Mouse (Mus musculus) MEL (cell line): ENCODE data around the gene Cdh6. TPM values are rescaled to one million over a fixed set of nuclear protein-coding genes. Genes with fewer than 3 reads are reported as not detected.
A peak's percentile ranks its signal among the peaks of the same experiment; 100 is the strongest.

ENCODE experiments used
- DNase-seq: peaks from one replicate; pipeline ENCODE4 v3.0.0; 2011; ENCODE audit warnings: low read depth, low spot score
- H3K27ac ChIP-seq: 2 replicates; pipeline ENCODE4 v1.5.1; 2012; ENCODE audit warnings: low read depth, mild to moderate bottlenecking, control low read depth, low read length, moderate library complexity; ENCODE audit not compliant: control insufficient read depth
- H3K27me3 ChIP-seq, 2 experiments: fragments of 150-350 bp in 1 of 2; sonication (generic) in 1 of 2; 2 replicates each; pipeline ENCODE4 v1.6.1; 2012; ENCODE audit warnings: low read length in 2 of 2, mild to moderate bottlenecking in 2 of 2, improper control_type of control experiment in 1 of 2, moderate library complexity in 1 of 2; ENCODE audit not compliant: insufficient read depth in 2 of 2, control insufficient read depth in 1 of 2
- H3K36me3 ChIP-seq, 2 experiments: 2 replicates each; pipeline ENCODE4 v1.6.1; 2012 to 2014; ENCODE audit warnings: low read length in 2 of 2, improper control_type of control experiment in 1 of 2, inconsistent platforms in 1 of 2, mild to moderate bottlenecking in 1 of 2; ENCODE audit not compliant: insufficient read depth in 2 of 2, control insufficient read depth in 1 of 2
- H3K4me1 ChIP-seq, 2 experiments: fragments of 150-350 bp in 1 of 2; sonication (generic) in 1 of 2; 2 replicates each; pipeline ENCODE4 v1.6.1; 2012; ENCODE audit warnings: low read length in 2 of 2, improper control_type of control experiment in 1 of 2, mild to moderate bottlenecking in 1 of 2; ENCODE audit not compliant: insufficient read depth in 2 of 2, control insufficient read depth in 1 of 2
- H3K4me3 ChIP-seq, 2 experiments: fragments of 150-350 bp in 1 of 2; sonication (generic) in 1 of 2; 2 replicates each; pipeline ENCODE4 v1.5.1; 2012; ENCODE audit warnings: low read depth in 2 of 2, low read length in 2 of 2, mild to moderate bottlenecking in 2 of 2, moderate library complexity in 2 of 2, control low read depth in 1 of 2, improper control_type of control experiment in 1 of 2; ENCODE audit not compliant: control insufficient read depth in 1 of 2, insufficient read depth in 1 of 2
- H3K79me2 ChIP-seq: 2 replicates; pipeline ENCODE4 v1.6.1; 2012; ENCODE audit warnings: mild to moderate bottlenecking, low read length, moderate library complexity; ENCODE audit not compliant: control insufficient read depth, poor library complexity, insufficient read depth
- H3K9ac ChIP-seq: 2 replicates; pipeline ENCODE4 v1.6.1; 2012; ENCODE audit warnings: low read depth, mild to moderate bottlenecking, control low read depth, low read length, moderate library complexity; ENCODE audit not compliant: control insufficient read depth, poor library complexity, severe bottlenecking
- H3K9me3 ChIP-seq: fragments of 150-350 bp; sonication (generic); replicated peaks from 2 replicates; pipeline ENCODE4 v1.6.1; 2012; ENCODE audit warnings: mild to moderate bottlenecking, low read length, improper control_type of control experiment, moderate library complexity; ENCODE audit not compliant: insufficient read depth
- BHLHE40 ChIP-seq: IDR thresholded peaks from 2 replicates; pipeline ENCODE4 v1.6.1; 2012; ENCODE audit warnings: low read depth, mild to moderate bottlenecking, inconsistent platforms, low read length, improper control_type of control experiment, borderline replicate concordance
- CHD2 ChIP-seq: IDR thresholded peaks from 2 replicates; pipeline ENCODE4 v1.6.1; 2011; ENCODE audit warnings: low read length, improper control_type of control experiment
- CTCF ChIP-seq, 3 experiments: IDR thresholded peaks in 2 of 3; conservative IDR thresholded peaks in 1 of 3; 2 replicates each; pipeline ENCODE4 v1.5.1; 2011 to 2012; ENCODE audit warnings: low read length in 3 of 3, low read depth in 2 of 3, mild to moderate bottlenecking in 2 of 3, improper control_type of control experiment in 1 of 3, inconsistent platforms in 1 of 3, mixed read lengths in 1 of 3, moderate library complexity in 1 of 3; ENCODE audit not compliant: control insufficient read depth in 1 of 3, insufficient read depth in 1 of 3, poor library complexity in 1 of 3, severe bottlenecking in 1 of 3
- E2F4 ChIP-seq: IDR thresholded peaks from 2 replicates; pipeline ENCODE4 v1.6.1; 2011; ENCODE audit warnings: low read depth, low read length, improper control_type of control experiment, borderline replicate concordance
- ETS1 ChIP-seq: IDR thresholded peaks from 2 replicates; pipeline ENCODE4 v1.6.1; 2012; ENCODE audit warnings: low read depth, mild to moderate bottlenecking, inconsistent platforms, low read length, improper control_type of control experiment, moderate library complexity
- GATA1 ChIP-seq: IDR thresholded peaks from 2 replicates; pipeline ENCODE4 v1.6.1; 2011; ENCODE audit warnings: low read depth, low read length, improper control_type of control experiment
- JUND ChIP-seq: IDR thresholded peaks from 2 replicates; pipeline ENCODE4 v1.6.1; 2011; ENCODE audit warnings: low read depth, mild to moderate bottlenecking, improper control_type of control experiment, low read length
- KAT2A ChIP-seq: conservative IDR thresholded peaks from 2 replicates; pipeline ENCODE4 v1.6.1; 2012; ENCODE audit warnings: low read depth, low read length, improper control_type of control experiment, inconsistent platforms
- MAX ChIP-seq: IDR thresholded peaks from 2 replicates; pipeline ENCODE4 v1.6.1; 2011; ENCODE audit warnings: low read length, improper control_type of control experiment
- MAZ ChIP-seq: IDR thresholded peaks from 2 replicates; pipeline ENCODE4 v1.6.1; 2012; ENCODE audit warnings: low read depth, mild to moderate bottlenecking, inconsistent platforms, low read length, improper control_type of control experiment
- MEF2A ChIP-seq: IDR thresholded peaks from 2 replicates; pipeline ENCODE4 v1.6.1; 2014; ENCODE audit warnings: low read depth, mild to moderate bottlenecking, inconsistent platforms, low read length, improper control_type of control experiment; ENCODE audit not compliant: poor library complexity, insufficient replicate concordance, severe bottlenecking; ENCODE audit errors: extremely low read depth
- MXI1 ChIP-seq: IDR thresholded peaks from 2 replicates; pipeline ENCODE4 v1.6.1; 2011; ENCODE audit warnings: mild to moderate bottlenecking, low read depth, low read length, improper control_type of control experiment
- MYB ChIP-seq: IDR thresholded peaks from 2 replicates; pipeline ENCODE4 v1.6.1; 2011; ENCODE audit warnings: mild to moderate bottlenecking, low read depth, low read length, improper control_type of control experiment
- MYC ChIP-seq: IDR thresholded peaks from 2 replicates; pipeline ENCODE4 v1.6.1; 2011; ENCODE audit warnings: low read depth, mild to moderate bottlenecking, low read length, improper control_type of control experiment, moderate library complexity
- NELFE ChIP-seq: IDR thresholded peaks from 2 replicates; pipeline ENCODE4 v1.6.1; 2011; ENCODE audit warnings: low read depth, low read length, improper control_type of control experiment
- NRF1 ChIP-seq: IDR thresholded peaks from 2 replicates; pipeline ENCODE4 v1.6.1; 2014; ENCODE audit warnings: low read depth, mild to moderate bottlenecking, inconsistent platforms, low read length, improper control_type of control experiment, moderate library complexity; ENCODE audit not compliant: poor library complexity, insufficient read depth, severe bottlenecking
- POLR2A ChIP-seq, 2 experiments: IDR thresholded peaks; 2 replicates each; pipeline ENCODE4 v1.6.1; 2011 to 2012; ENCODE audit warnings: low read length in 2 of 2, mild to moderate bottlenecking in 2 of 2, control low read depth in 1 of 2, improper control_type of control experiment in 1 of 2, low read depth in 1 of 2, moderate library complexity in 1 of 2; ENCODE audit not compliant: control insufficient read depth in 1 of 2, insufficient read depth in 1 of 2, poor library complexity in 1 of 2
- POLR2AphosphoS2 ChIP-seq: IDR thresholded peaks from 2 replicates; pipeline ENCODE4 v1.6.1; 2011; ENCODE audit warnings: low read length, improper control_type of control experiment
- SIN3A ChIP-seq: IDR thresholded peaks from 2 replicates; pipeline ENCODE4 v1.6.1; 2012; ENCODE audit warnings: low read length, improper control_type of control experiment, inconsistent platforms
- SMC3 ChIP-seq: IDR thresholded peaks from 2 replicates; pipeline ENCODE4 v1.6.1; 2011; ENCODE audit warnings: low read depth, low read length, improper control_type of control experiment
- TBP ChIP-seq: IDR thresholded peaks from 2 replicates; pipeline ENCODE4 v1.8.0; 2011; ENCODE audit warnings: low read depth, low read length, improper control_type of control experiment
- TCF12 ChIP-seq: IDR thresholded peaks from 2 replicates; pipeline ENCODE4 v1.6.1; 2014; ENCODE audit warnings: low read depth, mild to moderate bottlenecking, inconsistent platforms, low read length, improper control_type of control experiment, moderate library complexity
- USF1 ChIP-seq: IDR thresholded peaks from 2 replicates; pipeline ENCODE4 v1.6.1; 2014; ENCODE audit warnings: low read depth, mild to moderate bottlenecking, inconsistent platforms, low read length, improper control_type of control experiment, moderate library complexity
- USF2 ChIP-seq, 2 experiments: IDR thresholded peaks; 2 replicates each; pipeline ENCODE4 v1.6.1; 2011 to 2012; ENCODE audit warnings: improper control_type of control experiment in 2 of 2, low read length in 2 of 2, borderline replicate concordance in 1 of 2, inconsistent platforms in 1 of 2, low read depth in 1 of 2, mild to moderate bottlenecking in 1 of 2; ENCODE audit not compliant: insufficient read depth in 1 of 2
- ZC3H11A ChIP-seq: IDR thresholded peaks from 2 replicates; pipeline ENCODE4 v1.6.1; 2012; ENCODE audit warnings: low read depth, mild to moderate bottlenecking, inconsistent platforms, low read length, improper control_type of control experiment
- ZMIZ1 ChIP-seq: IDR thresholded peaks from 2 replicates; pipeline ENCODE4 v1.6.1; 2012; ENCODE audit warnings: low read depth, mild to moderate bottlenecking, inconsistent platforms, low read length, improper control_type of control experiment, moderate library complexity
- ZNF384 ChIP-seq: IDR thresholded peaks from 2 replicates; pipeline ENCODE4 v1.6.1; 2012; ENCODE audit warnings: low read depth, mild to moderate bottlenecking, inconsistent platforms, low read length, improper control_type of control experiment
- polyA plus RNA-seq, 2 experiments: library from polyadenylated mRNA; stranded (reverse) in 1 of 2; unstranded in 1 of 2; fragments of >175 nt in 1 of 2; fragments of >200 nt in 1 of 2; gene quantifications; 2 replicates each; pipeline versions ENCODE4 v1.2.1 to v1.2.4; 2012; ENCODE audit warnings: low replicate concordance in 2 of 2, low read depth in 1 of 2; ENCODE audit not compliant: insufficient read length in 2 of 2, insufficient read depth in 1 of 2, missing spikeins in 1 of 2
- total RNA-seq: library from RNA; depleted of rRNA; stranded (reverse); fragments of 300-350 nt; gene quantifications from 2 replicates; pipeline ENCODE4 v1.2.3, GENCODE M21; 2012

The Cdh6 gene
- total and polyA plus RNA-seq, 3 experiments: not detected

DNA sequence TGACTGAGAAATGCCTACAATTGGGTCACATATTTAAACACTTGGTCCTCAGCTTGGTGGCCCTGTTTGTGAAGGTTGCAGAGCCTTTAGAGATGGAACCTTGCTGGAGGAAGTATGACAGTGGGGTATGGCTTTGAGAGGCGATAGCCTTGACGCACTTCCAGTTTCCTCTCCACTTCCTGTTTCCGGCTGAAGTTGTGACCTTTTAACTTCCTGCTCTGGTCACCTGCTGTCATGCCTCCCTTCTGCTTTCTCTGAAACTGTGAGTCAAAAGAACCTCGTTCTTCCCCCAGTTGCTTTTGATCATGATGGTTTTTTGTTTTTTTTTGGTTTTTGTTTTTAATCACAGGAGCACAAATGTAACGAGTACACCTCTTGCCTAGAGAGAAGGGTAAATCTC lies 146.0 kb downstream of the Cdh6 start:
- Histone ChIP-seq H3K36me3 (no peaks in the 10 kb centered on the region), H3K4me1 (no peaks in the 10 kb centered on the region), H3K79me2 (no peaks in the 10 kb centered on the region), H3K9ac (no peak overlapping the region), H3K27me3 (no peaks in the 10 kb centered on the region), H3K9me3 (no peaks in the 10 kb centered on the region), H3K4me3 (no peak overlapping the region), H3K27ac (no peak overlapping the region)
- peak; percentile 17 for DNase-seq
- TF ChIP-seq MYB (no peak), USF1 (no peak), ZC3H11A (no peak), KAT2A (no peak), BHLHE40 (no peak), POLR2AphosphoS2 (no peak), ZMIZ1 (no peak), CHD2 (no peak), MAX (no peak), MXI1 (no peak), JUND (no peak), SIN3A (no peak), USF2 (IDR thresholded peaks at IDR 0.05; ENCODE audit: borderline replicate concordance in 1 of 2, insufficient read depth in 1 of 2, low read depth in 1 of 2, low read length in 2 of 2) (no peak), MAZ (no peak), MYC (no peak)

DNA sequence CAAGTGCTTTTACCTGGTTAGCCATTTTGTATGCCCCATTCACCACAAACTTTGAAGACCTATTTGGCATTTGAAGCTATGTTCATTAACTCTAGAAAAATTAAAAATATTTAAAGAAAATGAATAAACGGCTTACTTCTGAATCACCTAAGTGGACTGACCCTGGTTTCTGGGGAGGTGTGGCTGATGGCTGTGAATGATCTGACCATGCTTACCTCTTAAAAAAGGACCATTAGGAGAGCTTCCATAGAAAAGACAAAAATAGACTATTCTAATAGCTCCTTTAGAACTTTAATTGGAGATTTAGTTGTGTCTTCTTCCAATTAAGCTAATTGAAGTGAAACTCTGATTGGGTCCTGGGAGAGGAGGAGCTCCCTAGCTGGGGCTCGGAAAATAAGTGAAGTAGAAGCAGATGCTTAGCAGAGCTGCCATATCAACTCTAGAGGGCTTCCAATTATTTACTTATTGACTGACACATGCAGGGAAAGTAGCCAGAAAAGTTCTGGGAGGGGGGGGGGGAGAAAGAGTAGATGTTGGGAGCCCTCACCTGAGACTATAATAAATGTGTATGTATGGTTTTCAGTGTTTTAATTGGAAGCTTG lies 156.6 kb downstream of the Cdh6 start:
- Histone ChIP-seq H3K79me2 (no peaks in the 10 kb centered on the region), H3K4me1 (no peaks in the 10 kb centered on the region), H3K9me3 (no peaks in the 10 kb centered on the region), H3K27me3 (no peaks in the 10 kb centered on the region; a peak in 2 of 4 replicates), H3K27ac (no peak overlapping the region), H3K9ac (no peak overlapping the region), H3K4me3 (no peak overlapping the region), H3K36me3 (no peaks in the 10 kb centered on the region)
- no peak for TF ChIP-seq ZNF384
- TF ChIP-seq MAX: no peak
- TF ChIP-seq ETS1: no peak
- TF ChIP-seq NRF1: no peak
- TF ChIP-seq POLR2A (IDR thresholded peaks at IDR 0.05; ENCODE audit: control insufficient read depth in 1 of 2, insufficient read depth in 1 of 2, low read depth in 1 of 2, low read length in 2 of 2, poor library complexity in 1 of 2): no peak
- TF ChIP-seq POLR2AphosphoS2: no peak
- no peak for TF ChIP-seq TBP
- TF ChIP-seq MEF2A: no peak
- no peak for TF ChIP-seq NELFE
- TF ChIP-seq USF1: no peak
- TF ChIP-seq GATA1: no peak
- TF ChIP-seq CHD2: no peak
- TF ChIP-seq SMC3: no peak
- no peak for TF ChIP-seq E2F4
- TF ChIP-seq TCF12: no peak
- no peak for TF ChIP-seq USF2 (IDR thresholded peaks at IDR 0.05; ENCODE audit: borderline replicate concordance in 1 of 2, insufficient read depth in 1 of 2, low read depth in 1 of 2, low read length in 2 of 2)
- no peak for TF ChIP-seq CTCF (IDR thresholded peaks at IDR 0.05 in 2 of 3, conservative IDR thresholded peaks at IDR 0.05 in 1 of 3; ENCODE audit: control insufficient read depth in 1 of 3, insufficient read depth in 1 of 3, low read depth in 2 of 3, low read length in 3 of 3, poor library complexity in 1 of 3, severe bottlenecking in 1 of 3)
- no peak for TF ChIP-seq SIN3A
- TF ChIP-seq MXI1: no peak
- DNase-seq: no peak
